Mouse (Mus musculus): ENCODE measurements at regions not wholly inside any gene's neighbourhood (a gene's known extent, or its start where the extent isn't known, plus 50 kb on each side); places are given as distances from the start of the nearest gene placed in this dataset.

GRCm38 (mm10) chr1:154053641-154054040 lies 147.3 kb upstream of the Zfp648 start:
- TF ChIP-seq POLR2A (IDR thresholded peaks at IDR 0.05; ENCODE audit: insufficient read length, low read depth): no peak
- no peak for TF ChIP-seq MYOD1 (IDR thresholded peaks at IDR 0.05; ENCODE audit: control insufficient read depth in 1 of 3, insufficient read length in 2 of 3, low read depth in 2 of 3)
- no peak for TF ChIP-seq SRF (IDR thresholded peaks at IDR 0.05; ENCODE audit: control insufficient read depth, insufficient read length, low read depth)
- TF ChIP-seq MAX (IDR thresholded peaks at IDR 0.05; ENCODE audit: low read depth): no peak
- TF ChIP-seq USF1 (IDR thresholded peaks at IDR 0.05; ENCODE audit: low read depth): no peak
- no peak for TF ChIP-seq MYOG (IDR thresholded peaks at IDR 0.05; ENCODE audit: control insufficient read depth in 1 of 3, insufficient read depth in 1 of 3, insufficient read length in 2 of 3, low read depth in 2 of 3)
- TF ChIP-seq TCF12 (IDR thresholded peaks at IDR 0.05; ENCODE audit: insufficient read depth, poor library complexity, severe bottlenecking): no peak
- TF ChIP-seq E2F4 (IDR thresholded peaks at IDR 0.05; ENCODE audit: insufficient read depth): no peak
- no peak for TF ChIP-seq CEBPB (IDR thresholded peaks at IDR 0.05; ENCODE audit: insufficient read depth, poor library complexity, severe bottlenecking)
- no peak for TF ChIP-seq POLR2AphosphoS2 (IDR thresholded peaks at IDR 0.05; ENCODE audit: insufficient read length, low read depth)
- no peak for TF ChIP-seq TCF3 (IDR thresholded peaks at IDR 0.05; ENCODE audit: insufficient read length, low read depth)

Measured in myocyte (in vitro differentiated cells).